Mouse (Mus musculus): ENCODE data around the gene Slc3a2. TPM values are rescaled to one million over a fixed set of nuclear protein-coding genes. Genes with fewer than 3 reads are reported as not detected.

The Slc3a2 gene
- total and polyA plus RNA-seq, 3 experiments, result 269 to 478 (median 284) TPM

DNA sequence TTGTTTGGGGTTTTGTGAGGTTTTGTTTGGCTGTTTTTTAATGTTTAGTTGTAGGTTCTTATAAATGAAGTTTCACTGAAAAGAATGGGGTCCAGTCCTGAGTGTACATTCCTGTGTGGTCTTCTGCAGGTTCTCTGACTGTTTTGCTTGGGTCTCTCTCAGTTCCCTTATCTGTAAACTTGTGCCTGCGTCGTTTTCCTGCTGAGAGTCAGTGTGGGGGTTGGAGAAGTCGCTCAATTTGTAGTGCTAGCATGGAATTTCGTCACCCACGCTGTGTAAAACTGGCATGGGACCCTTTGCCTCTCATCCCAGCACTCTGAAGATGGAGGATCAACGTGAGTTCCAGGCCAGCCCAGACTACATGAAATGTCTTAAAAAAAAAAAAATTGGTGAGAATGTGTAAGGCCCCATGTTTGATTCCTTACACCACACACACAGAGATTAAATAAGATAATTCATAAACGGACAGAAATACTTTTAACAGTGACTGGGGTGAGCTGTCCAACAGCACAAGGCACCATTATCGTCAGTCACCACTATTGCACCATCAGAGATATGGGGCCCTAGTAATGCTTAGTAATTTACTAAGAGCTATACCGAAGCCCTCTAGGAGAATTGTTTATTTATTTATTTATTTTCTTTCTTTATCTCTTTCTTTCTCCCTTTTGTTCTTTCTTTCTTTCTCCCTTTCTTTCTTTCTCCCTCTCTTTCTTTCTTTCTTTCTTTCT, 49.7 kb downstream of the Slc3a2 start:
- no peak for TF ChIP-seq PAX5 (IDR thresholded peaks at IDR 0.05; ENCODE audit: low read length)
- TF ChIP-seq CHD1 (IDR thresholded peaks at IDR 0.05; ENCODE audit: low read depth, low read length), result no peak
- no peak for TF ChIP-seq ZKSCAN1 (IDR thresholded peaks at IDR 0.05; ENCODE audit: borderline replicate concordance, low read depth, low read length)
- TF ChIP-seq POLR2AphosphoS2 (IDR thresholded peaks at IDR 0.05; ENCODE audit: low read depth, low read length), result no peak
- no peak for TF ChIP-seq CHD2 (IDR thresholded peaks at IDR 0.05; ENCODE audit: low read length)
- TF ChIP-seq MXI1 (IDR thresholded peaks at IDR 0.05; ENCODE audit: low read depth, low read length), result no peak
- no peak for TF ChIP-seq EP300 (IDR thresholded peaks at IDR 0.05; ENCODE audit: low read length)
- no peak for TF ChIP-seq RAD21 (IDR thresholded peaks at IDR 0.05; ENCODE audit: low read depth, low read length)
- TF ChIP-seq ETS1 (conservative IDR thresholded peaks at IDR 0.05; ENCODE audit: low read depth, low read length), result no peak
- no peak for TF ChIP-seq ZNF384 (IDR thresholded peaks at IDR 0.05; ENCODE audit: low read depth, low read length)
- no peak for TF ChIP-seq JUN (IDR thresholded peaks at IDR 0.05; ENCODE audit: insufficient read depth, low read depth, low read length)
- no peak for TF ChIP-seq KAT2A (IDR thresholded peaks at IDR 0.05; ENCODE audit: insufficient replicate concordance, low read length)
- in situ Hi-C loops (cut with MboI; ENCODE audit: low pct_ligation_motif_present, low pct_unique_long_range_greater_than_20kb, low sequenced_read_pairs), result loop anchor here (10.0 kb wide), 1 partner anchor 79 kb away; the partner anchor contains the start of gene Slc22a8
- H3K27ac ChIP-seq (ENCODE audit: insufficient read depth, low read depth), result no peak overlapping the region
- no peaks in the 10 kb centered on the region for H3K79me2 ChIP-seq (replicated peaks; ENCODE audit: control insufficient read depth, extremely low read depth, insufficient read depth, poor library complexity, severe bottlenecking)
- no peak for DNase-seq (ENCODE audit: extremely low read depth)
- dilution Hi-C loops (cut with MboI; ENCODE audit: extremely low pct_ligation_motif_present, extremely low pct_unique_long_range_greater_than_20kb, low sequenced_read_pairs), result no loop called here
- no peaks in the 10 kb centered on the region for H3K36me3 ChIP-seq (replicated peaks in 1 of 2; ENCODE audit: control insufficient read depth in 1 of 2, insufficient read depth in 1 of 2, low read length in 1 of 2)
- no peak overlapping the region for H3K9ac ChIP-seq (ENCODE audit: insufficient read depth, low read depth)
- H3K4me1 ChIP-seq (ENCODE audit: control insufficient read depth in 1 of 2, insufficient read depth in 2 of 2), result peaks cover 0 to 7% of the 10 kb centered on the region in 2 experiments; a peak in 2 of 4 replicates
- H3K4me2 ChIP-seq (ENCODE audit: insufficient read depth, low read depth, poor library complexity, severe bottlenecking), result no peak overlapping the region
- no peak overlapping the region for H3K4me3 ChIP-seq (replicated peaks in 1 of 3; ENCODE audit: low read depth in 2 of 3, low read length in 2 of 3, poor library complexity in 1 of 3)
- no peaks in the 10 kb centered on the region for H3K9me3 ChIP-seq (replicated peaks; ENCODE audit: low read length)
- no peaks in the 10 kb centered on the region for H3K27me3 ChIP-seq (replicated peaks)

DNA sequence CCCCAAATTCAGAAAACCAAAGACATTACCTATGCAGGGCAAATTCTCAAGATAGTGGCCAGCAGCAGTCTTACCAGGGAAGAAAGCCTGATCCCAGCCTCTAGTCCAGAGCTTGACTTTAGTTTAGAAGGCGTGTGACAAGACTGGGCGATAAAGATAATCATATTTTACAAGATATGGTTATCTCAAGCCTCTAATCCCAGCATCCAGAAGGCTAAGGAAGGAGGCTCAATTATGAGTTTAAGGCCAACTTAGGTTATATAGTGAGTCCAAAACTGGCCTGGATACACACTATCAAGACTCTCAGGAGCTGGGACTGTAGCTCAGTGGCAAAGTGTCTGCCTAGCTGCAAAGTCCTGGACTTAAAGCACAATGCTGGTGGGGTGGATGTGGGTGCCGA, 50.3 kb downstream of the Slc3a2 start:
- DNase-seq (ENCODE audit: extremely low read depth), result no peak
- H3K9ac ChIP-seq (ENCODE audit: insufficient read depth, low read depth), result no peak overlapping the region
- no peaks in the 10 kb centered on the region for H3K27me3 ChIP-seq (replicated peaks)
- H3K36me3 ChIP-seq (replicated peaks in 1 of 2; ENCODE audit: control insufficient read depth in 1 of 2, insufficient read depth in 1 of 2, low read length in 1 of 2), result no peaks in the 10 kb centered on the region
- no peak overlapping the region for H3K4me2 ChIP-seq (ENCODE audit: insufficient read depth, low read depth, poor library complexity, severe bottlenecking)
- dilution Hi-C loops (cut with MboI; ENCODE audit: extremely low pct_ligation_motif_present, extremely low pct_unique_long_range_greater_than_20kb, low sequenced_read_pairs) (no loop called here), in situ Hi-C loops (cut with MboI; ENCODE audit: low pct_ligation_motif_present, low pct_unique_long_range_greater_than_20kb, low sequenced_read_pairs) (loop anchor here (10.0 kb wide), 1 partner anchor 78 kb away; the partner anchor contains the start of gene Slc22a8)
- no peak overlapping the region for H3K27ac ChIP-seq (ENCODE audit: insufficient read depth, low read depth)
- H3K79me2 ChIP-seq (replicated peaks; ENCODE audit: control insufficient read depth, extremely low read depth, insufficient read depth, poor library complexity, severe bottlenecking), result no peaks in the 10 kb centered on the region
- H3K9me3 ChIP-seq (replicated peaks; ENCODE audit: low read length), result no peaks in the 10 kb centered on the region
- TF ChIP-seq KAT2A (IDR thresholded peaks at IDR 0.05; ENCODE audit: insufficient replicate concordance, low read length), result no peak
- TF ChIP-seq CTCF (conservative IDR thresholded peaks at IDR 0.05 in 1 of 2, IDR thresholded peaks at IDR 0.05 in 1 of 2; ENCODE audit: low read depth in 2 of 2, low read length in 2 of 2), result no peak
- no peak for TF ChIP-seq RCOR1 (conservative IDR thresholded peaks at IDR 0.05; ENCODE audit: low read depth, low read length)
- TF ChIP-seq RAD21 (IDR thresholded peaks at IDR 0.05; ENCODE audit: low read depth, low read length), result no peak
- no peak for TF ChIP-seq MYC (IDR thresholded peaks at IDR 0.05; ENCODE audit: low read depth, low read length)
- no peak for TF ChIP-seq POLR2A (IDR thresholded peaks at IDR 0.05; ENCODE audit: low read depth, low read length)
- no peak for TF ChIP-seq ZKSCAN1 (IDR thresholded peaks at IDR 0.05; ENCODE audit: borderline replicate concordance, low read depth, low read length)
- TF ChIP-seq ZNF384 (IDR thresholded peaks at IDR 0.05; ENCODE audit: low read depth, low read length), result no peak
- no peak for TF ChIP-seq ZMIZ1 (IDR thresholded peaks at IDR 0.05; ENCODE audit: low read depth, low read length)
- no peak for TF ChIP-seq USF2 (conservative IDR thresholded peaks at IDR 0.05; ENCODE audit: low read depth, low read length)
- no peak for TF ChIP-seq ETS1 (conservative IDR thresholded peaks at IDR 0.05; ENCODE audit: low read depth, low read length)
- no peak for TF ChIP-seq SMC3 (IDR thresholded peaks at IDR 0.05; ENCODE audit: low read depth, low read length)
- no peak for TF ChIP-seq ELF1 (IDR thresholded peaks at IDR 0.05; ENCODE audit: low read depth, low read length)
- no peak for TF ChIP-seq IRF4 (IDR thresholded peaks at IDR 0.05; ENCODE audit: low read depth, low read length)
- TF ChIP-seq UBTF (IDR thresholded peaks at IDR 0.05; ENCODE audit: low read depth, low read length), result no peak
- TF ChIP-seq MAFK (IDR thresholded peaks at IDR 0.05; ENCODE audit: insufficient replicate concordance, low read length), result no peak
- TF ChIP-seq CHD2 (IDR thresholded peaks at IDR 0.05; ENCODE audit: low read length), result no peak
- no peak for TF ChIP-seq USF1 (IDR thresholded peaks at IDR 0.05; ENCODE audit: low read depth, low read length)
- TF ChIP-seq MAZ (IDR thresholded peaks at IDR 0.05; ENCODE audit: low read depth, low read length), result no peak
- H3K4me3 ChIP-seq (replicated peaks in 1 of 3; ENCODE audit: low read depth in 2 of 3, low read length in 2 of 3, poor library complexity in 1 of 3), result no peak overlapping the region
- peaks cover 0 to 6% of the 10 kb centered on the region in 2 experiments; a peak in 2 of 4 replicates for H3K4me1 ChIP-seq (ENCODE audit: control insufficient read depth in 1 of 2, insufficient read depth in 2 of 2)

Data from CH12.LX (cell line).